Mouse (Mus musculus) hindlimb bud, embryonic 11.5 days (tissue): Measurements from ENCODE around the gene Cenpu.
"Not testable (repeated sequence)": the region's sequence is repeated elsewhere in the genome, so short reads cannot be mapped to it uniquely, and the experiment has no call there.

ENCODE experiments used
- DNase-seq: peaks from one replicate; pipeline ENCODE4 v3.0.0-alpha.2; 2012; ENCODE audit warnings: low read depth, low spot score; ENCODE audit errors: extremely low spot score

Cenpu gene

GRCm38 (mm10) chr8:46547245-46547644 is 4.6 kb upstream of the Cenpu start:
- DNase-seq: peak; percentile 72

DNA sequence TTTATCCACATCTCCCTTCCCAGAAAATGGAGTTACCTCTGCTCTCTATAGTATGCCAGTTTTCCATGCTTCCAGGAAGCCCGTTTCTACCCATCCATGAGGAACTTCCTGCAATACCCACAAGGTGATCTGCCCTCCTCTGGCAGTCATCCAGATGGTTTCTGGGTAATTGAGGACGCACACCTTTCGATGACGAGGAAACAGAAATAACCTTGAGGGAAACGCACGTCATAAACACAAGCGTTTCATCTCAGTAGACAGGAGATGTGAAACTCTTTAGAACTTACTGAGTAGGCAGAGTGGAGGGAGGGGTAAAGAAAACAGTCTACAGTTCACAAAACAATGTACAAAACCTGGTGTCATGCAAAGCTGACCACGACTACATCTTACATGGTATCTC is 1.8 kb upstream of the Cenpu start:
- no peak for DNase-seq

DNA sequence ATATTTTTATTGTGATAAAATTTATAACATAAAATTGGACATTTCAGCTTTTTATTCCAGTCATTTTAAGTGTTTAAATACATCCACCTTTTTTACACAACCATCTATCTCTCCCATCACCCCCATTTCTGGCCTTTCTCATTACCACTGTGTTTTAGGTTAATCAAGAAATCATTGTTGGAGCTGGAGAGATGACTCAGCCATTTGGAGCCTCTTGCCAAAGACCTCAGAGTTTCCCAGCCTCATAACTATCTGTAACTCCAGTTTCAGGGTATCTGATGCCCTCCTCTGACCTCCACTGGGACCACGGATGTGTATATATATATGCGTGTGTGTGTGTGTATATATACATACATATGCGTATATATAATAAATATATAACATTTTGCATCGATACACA is 799 bp upstream of the Cenpu start:
- DNase-seq: no peak

DNA sequence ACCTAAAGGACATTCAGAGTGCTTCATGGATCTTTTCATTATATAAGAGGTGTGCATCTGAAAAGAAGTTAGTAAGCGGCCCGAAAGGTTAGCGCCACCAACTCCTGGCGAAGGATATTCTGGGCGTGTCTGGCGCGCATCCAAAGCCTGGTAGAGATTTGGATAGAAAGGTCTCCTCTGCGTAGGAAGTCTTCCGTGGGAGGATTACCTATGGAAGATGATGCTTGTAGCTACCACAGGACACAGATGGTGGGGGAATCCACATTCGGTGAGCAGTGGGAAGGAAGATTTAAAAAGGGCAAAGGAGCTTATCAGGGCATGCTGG is 575 bp downstream of the Cenpu start:
- no peak for DNase-seq

DNA sequence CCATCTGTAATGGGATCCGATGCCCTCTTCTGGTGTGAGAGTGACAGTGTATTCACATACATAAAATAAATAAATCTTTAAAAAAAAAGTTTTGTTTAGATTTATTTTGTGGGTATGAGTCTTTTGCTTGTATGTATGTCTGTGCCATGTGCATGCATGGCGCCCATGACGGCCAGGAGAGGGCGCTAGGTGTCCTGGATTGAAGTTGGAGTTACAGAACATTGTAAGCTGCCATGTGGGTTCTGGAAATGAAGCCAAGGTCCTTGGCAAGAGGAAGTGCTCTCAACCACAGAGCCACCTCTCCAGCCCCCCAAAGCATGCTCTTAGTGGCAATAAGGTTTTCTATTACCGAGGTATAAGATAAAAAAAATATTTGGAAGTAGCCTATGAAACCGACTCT is 7.6 kb downstream of the Cenpu start:
- no peak for DNase-seq

GRCm38 (mm10) chr8:46562333-46562732 is 10.5 kb downstream of the Cenpu start:
- no peak for DNase-seq

GRCm38 (mm10) chr8:46566914-46567529 is 15.2 kb downstream of the Cenpu start:
- no peak for DNase-seq

- no peak for DNase-seq
Measured at GRCm38 (mm10) chr8:46567946-46568345, 16.1 kb downstream of the Cenpu start.

GRCm38 (mm10) chr8:46568942-46569341 is 17.1 kb downstream of the Cenpu start:
- DNase-seq: no peak

- no peak for DNase-seq
Measured at GRCm38 (mm10) chr8:46569659-46570441, 18.0 kb downstream of the Cenpu start.

DNA sequence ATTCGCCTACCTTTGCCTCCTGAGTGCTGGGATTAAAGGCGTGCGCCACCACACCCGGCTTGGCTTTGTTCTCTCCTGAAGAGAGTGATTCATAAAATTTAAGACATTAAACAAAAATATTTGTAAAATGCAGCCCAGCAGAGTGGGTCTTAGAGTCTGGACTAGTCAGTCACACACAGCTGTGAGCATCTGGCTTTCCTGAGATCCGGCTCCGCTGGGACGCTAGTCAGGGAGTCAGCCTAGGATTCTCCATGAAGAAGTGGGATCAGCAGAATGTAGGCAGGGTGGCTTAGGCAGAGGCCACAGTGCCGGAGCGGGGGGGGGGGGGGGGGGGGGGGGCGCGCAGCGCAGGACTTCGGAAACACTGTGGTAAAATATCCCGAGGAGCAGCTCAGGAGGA is 18.8 kb downstream of the Cenpu start:
- no peak for DNase-seq

DNA sequence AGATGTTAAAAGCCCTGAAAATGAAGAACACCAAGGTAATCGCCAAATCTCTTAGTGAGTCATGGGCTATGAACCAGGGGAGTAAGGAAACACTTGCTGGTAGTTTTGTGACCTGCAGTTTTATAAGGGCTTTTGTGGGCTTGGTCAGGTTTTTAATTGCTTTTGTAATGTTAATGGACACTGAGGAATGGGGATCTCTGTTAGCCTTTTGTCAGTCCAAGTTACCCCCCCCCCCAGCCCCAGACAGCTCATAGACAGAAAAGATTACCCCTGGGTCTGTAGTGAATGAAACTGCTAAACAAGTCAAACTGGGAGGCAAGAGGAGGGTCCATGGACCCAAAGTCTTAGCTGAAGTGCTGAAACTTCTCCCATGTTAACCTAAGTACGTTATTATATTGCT is 21.6 kb downstream of the Cenpu start:
- DNase-seq: no peak

DNA sequence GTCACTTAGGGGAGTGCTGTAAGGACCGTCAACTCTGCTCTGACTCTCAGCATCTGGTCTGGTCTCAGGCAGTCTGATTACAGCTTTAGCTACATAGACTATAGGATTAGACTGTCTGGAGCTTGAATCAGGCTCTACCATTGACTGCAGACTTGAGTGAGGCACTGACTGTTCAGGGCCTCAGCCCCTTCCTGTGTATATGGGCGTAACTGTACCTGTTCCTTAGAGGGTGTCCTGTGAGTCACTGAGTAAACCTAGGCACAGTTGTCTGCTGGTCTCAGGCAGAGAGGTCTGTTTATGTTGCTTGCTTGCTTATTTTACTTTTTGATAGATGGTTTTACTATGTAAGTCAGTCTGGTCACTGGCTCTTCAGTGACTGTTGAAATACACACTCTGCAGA is 22.1 kb downstream of the Cenpu start:
- DNase-seq: no peak

DNA sequence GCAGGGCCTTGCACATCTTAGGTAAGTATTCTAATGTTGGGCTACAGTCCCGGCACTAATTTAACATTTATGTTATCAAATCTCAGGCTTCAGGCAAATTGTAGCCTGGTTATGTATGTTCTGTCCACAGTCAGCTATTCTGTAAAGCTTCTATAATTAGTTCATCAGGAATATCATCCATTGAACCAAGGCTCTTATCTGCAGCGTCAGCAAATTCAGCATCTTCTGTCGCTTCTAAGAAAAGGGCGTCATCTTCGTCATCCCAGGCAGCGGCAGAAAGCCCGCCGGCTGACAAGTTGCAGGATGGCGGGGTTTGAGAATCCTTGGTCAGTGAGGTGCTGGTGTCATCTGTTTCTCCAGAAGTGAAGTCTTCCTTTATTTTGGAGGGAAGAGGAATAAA is 27.0 kb downstream of the Cenpu start:
- DNase-seq: no peak

GRCm38 (mm10) chr8:46584328-46584727 is 32.5 kb downstream of the Cenpu start:
- DNase-seq: not testable (repeated sequence)

DNA sequence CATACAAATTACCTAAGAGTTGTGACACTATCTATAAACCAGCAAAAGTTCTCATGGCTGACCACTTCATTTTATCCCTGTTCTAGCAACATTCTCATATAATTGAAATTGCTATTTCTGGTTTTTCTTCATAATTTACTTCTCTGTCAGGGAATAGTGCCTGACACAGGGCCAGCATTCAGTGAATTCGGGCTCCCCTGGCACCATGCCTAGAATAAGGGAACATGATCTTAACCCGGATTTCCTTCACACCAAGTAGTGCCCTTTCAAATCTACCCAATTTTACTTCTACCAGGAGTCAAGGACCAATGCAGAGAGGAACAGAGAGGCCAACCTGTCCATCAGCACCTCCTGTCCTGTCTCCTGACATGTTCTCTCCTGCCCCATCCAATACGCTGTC is 33.7 kb downstream of the Cenpu start:
- no peak for DNase-seq

GRCm38 (mm10) chr8:46587911-46588310 is 36.1 kb downstream of the Cenpu start:
- DNase-seq: no peak

GRCm38 (mm10) chr8:46588663-46589062 is 36.8 kb downstream of the Cenpu start:
- no peak for DNase-seq

GRCm38 (mm10) chr8:46593067-46593466 is 41.2 kb downstream of the Cenpu start:
- no peak for DNase-seq

DNA sequence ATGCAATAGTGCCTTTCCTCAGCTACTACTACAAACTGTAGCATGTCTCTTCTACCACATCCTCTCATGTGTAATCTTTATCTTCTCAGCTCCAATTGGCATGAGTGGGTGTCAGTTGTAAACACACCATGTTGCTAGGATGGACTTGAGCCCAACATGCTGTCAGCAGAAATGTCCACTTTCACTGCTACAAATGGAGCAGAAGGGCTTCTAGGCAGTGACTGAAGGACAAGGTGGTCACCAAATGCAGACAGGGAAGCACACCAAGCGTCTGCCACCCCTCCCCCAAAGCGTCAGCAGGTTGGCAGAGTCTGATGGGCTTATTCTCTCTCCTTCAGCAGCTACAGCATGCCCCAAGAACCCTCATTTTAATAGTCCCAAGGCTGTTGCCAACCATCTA is 41.9 kb downstream of the Cenpu start:
- no peak for DNase-seq

DNA sequence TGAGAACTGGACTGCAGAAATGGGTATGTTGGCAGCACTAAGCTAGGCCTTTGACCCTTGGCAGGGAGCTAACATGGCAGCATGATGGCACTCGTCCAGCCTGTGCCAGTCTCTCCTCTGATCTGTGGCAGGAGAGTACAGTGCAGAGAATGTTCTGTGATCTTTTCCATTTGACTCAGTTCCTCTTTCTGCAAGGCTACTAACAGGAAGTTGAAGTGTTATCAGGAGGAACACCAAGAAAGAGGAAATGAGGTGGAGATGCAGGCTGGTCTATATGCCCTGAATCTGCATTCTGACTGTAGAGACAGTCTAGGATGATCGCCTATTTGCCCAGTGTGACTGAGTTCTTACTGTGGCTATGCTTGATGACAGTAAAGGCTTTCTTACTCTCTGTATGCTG is 43.8 kb downstream of the Cenpu start:
- DNase-seq: no peak

DNA sequence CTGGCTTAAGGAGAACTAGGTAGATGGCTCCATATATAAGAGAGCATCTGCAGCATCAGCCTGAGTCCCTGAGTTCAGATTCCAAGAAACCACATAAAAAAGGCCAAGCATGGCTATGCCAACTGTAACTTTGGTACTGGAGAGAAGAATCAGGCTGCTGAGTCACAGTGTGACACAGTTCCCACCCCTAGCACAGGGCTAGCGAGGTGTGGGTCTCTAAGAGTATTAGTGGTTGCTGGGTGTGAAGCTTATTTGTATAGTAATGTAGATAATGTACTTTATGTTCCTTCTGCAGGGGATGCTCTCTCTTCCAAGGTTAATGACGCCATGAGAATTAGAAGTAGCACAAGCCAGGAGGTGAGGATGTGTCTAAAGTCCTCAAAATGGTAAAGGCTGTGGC is 44.7 kb downstream of the Cenpu start:
- no peak for DNase-seq

- DNase-seq: no peak
Measured at GRCm38 (mm10) chr8:46597411-46597810, 45.6 kb downstream of the Cenpu start.
